Mouse (Mus musculus) lung, postnatal 10 days (tissue): ENCODE data around the gene Erp27.
"Not testable (repeated sequence)": the region's sequence is repeated elsewhere in the genome, so short reads cannot be mapped to it uniquely, and the experiment has no call there.

ENCODE experiments used
- DNase-seq: peaks from one replicate; pipeline ENCODE4 v3.0.0; 2021

The Erp27 gene

DNA sequence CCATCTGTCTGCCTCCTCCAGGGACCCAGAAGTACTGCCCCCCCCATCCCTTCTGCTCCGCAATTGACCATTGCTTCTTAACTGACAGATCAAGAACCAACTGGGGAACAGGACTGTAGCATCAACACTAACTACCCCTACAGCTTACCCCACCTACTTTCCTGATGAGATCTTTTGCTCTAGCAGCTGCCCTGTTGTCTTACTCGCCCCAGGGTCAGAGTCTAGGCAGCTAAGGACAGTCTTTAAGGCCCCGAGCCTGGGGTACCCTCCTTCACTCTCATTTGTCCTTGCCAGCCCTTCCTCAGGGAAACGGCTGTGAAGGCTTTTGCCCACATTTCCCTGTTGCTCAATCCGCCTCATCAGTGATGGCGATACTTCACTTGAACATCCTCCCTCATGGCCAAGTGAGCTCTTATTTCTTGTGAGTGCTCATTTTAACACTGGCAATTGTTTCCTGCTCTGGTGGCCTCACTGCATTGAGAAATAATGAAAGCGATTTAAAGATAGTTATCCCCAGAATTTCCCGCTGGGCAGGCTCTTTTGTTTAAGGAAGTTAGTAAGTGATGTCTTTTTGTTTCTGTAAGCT is 18.0 kb downstream of the Erp27 start:
- peak; percentile 24 for DNase-seq

DNA sequence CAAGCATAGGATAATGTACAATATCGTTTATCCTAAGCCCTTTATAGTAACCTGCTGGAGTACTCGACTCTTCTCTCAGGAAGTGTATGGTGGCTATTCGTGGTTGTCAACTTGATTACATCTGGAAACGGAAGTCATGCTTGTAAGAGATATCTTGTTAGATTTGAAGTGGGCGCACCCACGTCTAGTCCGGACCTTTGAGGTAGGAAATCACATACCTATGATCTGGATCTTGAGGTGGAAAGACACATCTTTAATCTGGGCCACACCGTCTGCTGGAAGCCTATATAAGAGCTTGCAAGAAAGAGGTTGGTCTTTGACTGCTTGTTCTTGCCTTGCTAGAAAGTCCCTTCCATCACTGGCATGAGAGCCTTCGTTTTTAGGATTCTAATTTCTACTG is 19.5 kb downstream of the Erp27 start:
- no peak for DNase-seq

DNA sequence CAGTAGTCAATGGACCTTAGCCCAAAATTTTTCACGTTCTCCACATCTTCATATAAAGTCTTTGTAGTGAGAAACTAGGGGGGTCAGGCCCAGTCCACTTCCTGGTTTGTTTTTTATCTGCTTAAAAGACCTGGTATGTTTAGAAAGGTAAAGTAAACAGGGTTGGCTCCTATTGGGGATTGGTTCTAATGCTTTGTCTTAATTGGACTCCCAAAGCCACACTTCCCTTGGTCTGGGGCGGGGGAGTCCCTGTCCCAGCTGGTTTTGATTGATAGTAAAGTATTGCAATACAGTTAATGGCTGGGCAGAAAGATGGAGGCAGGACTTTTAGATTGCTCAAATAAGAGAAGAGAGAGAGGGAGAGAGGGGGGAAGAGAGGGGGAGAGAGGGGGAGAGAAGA is 21.0 kb downstream of the Erp27 start:
- DNase-seq = no peak

DNA sequence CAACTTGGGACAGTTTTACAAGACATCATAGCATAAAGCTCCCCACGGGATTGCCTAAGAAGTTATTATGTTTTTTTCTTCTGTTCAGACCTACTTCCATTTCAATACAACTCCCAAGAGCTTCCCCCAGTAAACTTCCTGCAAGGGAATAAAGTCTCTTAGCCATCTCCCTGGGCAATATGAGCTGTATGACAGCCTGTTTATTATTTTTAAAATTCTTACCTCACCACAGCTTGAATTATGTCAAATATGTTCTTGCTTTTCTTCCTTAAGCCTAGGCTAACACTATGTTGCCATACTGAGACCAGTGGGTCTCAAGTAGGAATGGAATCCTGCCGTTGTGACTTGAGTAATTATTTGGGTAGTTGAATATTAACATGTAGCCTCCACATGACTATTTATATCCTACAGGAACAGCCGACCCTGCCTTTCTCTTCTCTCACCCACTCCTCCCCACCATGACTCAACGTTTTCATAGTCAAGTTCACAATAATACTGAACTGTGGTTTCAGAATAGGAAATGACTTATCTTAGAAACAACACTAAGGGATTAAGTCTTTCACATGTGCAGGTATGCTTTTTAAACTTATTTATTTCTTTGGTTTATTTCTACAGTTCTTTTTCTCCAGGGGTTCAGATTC is 21.5 kb downstream of the Erp27 start:
- DNase-seq = no peak

DNA sequence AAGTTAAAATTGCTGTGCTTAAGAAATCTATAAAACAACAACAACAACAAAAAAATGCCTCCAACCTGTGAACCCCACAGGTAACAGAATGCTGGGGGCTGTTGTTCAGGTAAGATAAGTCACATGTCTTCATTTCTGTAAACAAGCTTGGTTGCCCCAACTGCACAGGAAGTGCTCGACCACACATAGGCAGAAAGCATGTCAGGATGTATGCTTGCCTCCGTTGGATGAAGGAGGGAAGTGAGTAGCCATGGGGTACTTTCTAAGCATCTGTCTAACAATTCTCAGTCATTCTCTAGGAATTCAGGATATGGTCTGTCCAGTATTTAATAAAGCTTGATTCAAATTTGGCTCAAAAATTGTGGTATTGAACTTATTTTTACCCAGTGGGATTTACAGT is 23.0 kb downstream of the Erp27 start:
- no peak for DNase-seq

DNA sequence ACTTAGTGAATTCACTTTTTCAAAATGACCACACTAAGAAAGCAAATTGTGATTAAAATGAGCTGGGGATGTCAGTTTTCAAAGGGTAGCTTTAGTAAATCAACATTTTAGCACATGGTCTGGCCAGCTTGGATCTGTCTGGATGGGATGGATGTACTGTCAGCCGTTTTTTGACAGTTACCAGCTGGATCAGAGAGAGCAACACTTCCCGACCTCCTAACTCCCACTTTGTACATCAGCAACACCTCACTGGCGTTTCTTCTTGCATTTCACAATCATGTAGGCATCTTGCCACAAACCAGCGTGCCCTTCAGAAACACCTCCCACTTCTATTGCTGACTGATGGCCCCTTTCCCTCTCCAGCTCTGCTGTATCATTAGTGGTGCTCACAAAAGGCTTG is 23.8 kb downstream of the Erp27 start:
- DNase-seq = peak; percentile 88

DNA sequence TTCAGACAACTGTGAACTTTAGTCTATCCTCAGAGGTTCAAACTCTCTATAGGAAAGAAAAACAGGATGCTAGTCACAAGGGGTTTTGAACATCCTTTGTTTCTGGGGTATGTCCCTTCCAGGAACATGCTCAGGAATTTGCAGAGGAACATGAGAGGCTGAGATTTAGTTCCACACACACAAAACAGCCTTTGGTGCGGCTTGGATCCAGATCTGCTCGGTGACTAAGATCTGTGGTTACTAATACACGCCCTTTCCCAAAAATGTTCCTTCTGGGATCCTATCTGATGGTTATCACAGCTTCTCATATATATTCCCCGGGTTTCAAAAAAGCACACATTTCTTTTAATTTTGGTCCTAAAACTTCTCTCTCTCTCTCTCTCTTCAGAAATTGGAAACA is 24.2 kb downstream of the Erp27 start:
- no peak for DNase-seq

DNA sequence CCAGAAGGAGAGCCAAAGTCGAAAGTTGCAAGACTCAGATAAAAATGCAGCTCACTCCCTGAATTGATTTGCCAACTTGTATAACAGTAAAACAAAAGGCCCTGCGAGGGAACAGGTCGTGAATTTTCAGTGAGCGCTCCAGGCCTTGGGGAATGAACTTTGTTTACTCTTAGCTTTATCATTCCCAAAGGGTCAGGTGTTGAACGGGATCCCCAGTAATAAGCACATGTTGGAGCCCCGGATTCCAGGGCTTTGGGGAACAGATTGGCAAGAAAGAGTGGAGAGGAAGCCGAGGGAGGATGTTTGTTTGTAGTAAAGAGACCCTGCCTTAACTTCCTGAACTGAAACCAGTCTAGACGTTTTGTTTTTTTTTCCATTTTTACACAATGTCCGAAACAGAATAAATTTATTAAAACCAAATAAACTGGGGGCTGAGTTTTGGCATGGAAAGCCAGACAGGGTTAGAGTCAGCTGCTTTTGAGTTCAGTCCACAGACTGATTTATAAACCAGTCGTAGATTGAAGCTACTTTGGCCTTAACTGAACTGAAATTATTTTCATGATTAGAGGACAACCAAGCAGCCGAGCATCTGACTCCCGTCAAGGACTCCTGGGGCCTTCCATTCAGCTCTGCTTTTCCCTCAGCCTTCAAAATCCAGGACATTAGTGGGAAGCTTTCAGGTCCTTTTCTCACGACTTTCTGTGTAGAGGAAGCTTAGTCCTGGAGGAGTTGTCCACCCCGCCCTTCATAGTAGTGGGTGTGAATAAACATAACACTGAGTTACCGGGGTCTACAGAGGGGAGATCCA is 27.2 kb downstream of the Erp27 start:
- DNase-seq = peak; percentile 57

DNA sequence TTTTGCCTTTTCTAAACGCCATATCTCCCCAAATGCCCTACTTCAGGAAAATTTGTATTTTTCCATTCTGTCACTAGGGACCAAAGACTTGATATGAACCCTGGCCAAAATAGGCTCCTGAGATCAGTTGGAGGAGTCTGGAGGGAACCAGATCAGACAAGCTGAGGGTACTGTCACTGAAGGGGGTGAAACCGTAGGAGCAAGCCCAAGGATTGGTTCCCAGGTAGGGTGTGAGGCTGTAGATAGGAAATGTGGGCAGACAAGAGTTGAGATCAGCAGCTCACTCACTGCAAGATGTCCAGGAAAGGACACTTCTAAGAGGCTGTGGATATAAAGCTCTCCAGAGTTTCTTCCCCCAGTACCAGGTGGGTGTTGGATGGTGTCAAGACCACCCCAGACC is 30.0 kb downstream of the Erp27 start:
- DNase-seq = no peak

DNA sequence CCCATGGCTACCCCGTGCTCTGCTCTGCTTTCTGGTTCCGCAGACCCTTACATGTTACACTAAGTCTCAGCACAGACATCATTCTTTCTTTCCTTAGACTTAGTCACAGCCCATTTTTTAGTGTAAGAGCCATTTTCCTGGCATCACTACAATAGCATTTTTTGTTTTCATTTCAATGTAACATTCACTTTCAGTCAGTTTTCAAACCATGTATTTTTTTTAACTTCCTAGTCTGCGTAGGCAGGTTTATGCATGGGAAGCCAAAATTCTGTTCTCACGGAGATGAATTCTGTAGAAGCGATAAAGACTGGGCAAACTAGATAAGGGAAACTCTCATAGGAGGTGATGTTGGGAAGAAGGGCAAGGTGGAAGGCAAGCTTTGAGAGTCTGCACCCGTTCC is 32.4 kb downstream of the Erp27 start:
- no peak for DNase-seq

DNA sequence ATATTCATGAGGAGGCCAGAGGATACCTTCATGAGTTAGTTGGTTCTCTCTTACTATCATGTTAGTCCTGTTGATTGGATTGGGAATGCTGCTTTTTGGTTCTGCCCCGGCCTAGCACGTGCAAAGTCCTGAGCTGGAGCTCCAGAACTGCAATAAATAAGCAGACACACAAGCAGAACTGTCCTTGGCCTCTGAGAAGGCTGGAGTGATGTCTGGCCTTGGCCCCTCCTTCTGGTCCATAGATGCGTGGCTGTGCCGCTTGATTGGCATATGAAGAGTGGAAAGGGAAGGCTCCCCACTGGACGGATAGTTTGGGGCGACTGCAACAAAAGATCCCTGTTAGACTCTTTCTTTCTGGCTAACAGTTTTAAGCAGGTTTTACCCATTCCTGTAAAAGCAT is 32.9 kb downstream of the Erp27 start:
- DNase-seq = no peak

DNA sequence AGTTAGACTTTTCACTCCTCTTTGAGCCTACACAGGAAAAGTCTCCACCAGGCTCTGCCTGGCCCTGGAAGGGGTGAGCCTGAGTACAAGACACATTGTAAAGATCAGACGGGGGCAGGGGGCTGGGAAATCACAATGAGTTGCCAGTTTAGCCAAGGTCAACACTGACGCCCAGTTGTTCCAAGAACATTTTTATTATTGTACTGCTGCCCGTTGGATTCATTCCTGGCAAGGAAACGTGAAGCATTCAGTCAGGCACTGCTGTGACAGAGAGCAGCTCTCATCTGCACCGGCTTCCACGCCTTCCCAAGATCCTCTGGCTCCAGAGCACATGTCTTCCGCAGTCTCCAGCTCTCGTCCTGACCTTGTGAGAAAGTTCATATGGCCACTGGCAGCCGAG is 34.1 kb downstream of the Erp27 start:
- peak; percentile 90 for DNase-seq

DNA sequence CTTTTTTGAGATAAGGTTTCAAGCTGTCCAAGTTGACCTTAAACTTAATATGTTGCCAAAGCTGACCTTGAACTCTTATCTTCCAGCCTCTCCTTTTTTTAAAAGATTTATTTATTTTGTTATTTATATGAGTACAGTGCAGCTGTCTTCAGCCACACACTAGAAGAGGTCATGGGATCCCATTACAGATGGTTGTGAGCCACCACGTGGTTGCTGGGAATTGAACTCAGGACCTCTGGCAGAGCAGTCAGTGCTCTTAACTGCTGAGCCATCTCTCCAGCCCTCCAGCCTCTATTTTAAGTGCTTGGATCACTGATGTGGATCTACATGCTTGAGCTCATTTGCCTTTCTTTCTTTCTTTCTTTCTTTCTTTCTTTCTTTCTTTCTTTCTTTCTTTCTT is 37.2 kb downstream of the Erp27 start:
- not testable (repeated sequence) for DNase-seq

DNA sequence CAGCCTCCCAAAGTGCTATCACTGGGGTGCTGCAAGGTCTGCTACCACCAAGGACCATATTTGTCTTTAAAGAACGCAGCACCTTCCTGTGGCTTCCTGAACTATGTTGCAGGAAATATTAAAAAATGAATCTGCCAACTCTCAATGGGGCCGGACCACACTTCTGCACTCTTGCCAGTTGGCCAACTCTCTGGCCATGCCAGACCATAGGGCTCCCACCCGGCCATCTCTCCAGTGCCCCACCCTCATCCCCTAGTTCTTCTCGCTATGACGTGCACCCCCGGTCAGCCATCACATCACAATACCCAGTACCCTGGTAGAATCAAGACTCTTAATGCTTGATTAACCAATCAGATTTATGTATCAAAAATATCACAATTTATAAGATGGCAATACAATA is 38.0 kb downstream of the Erp27 start:
- DNase-seq = no peak

DNA sequence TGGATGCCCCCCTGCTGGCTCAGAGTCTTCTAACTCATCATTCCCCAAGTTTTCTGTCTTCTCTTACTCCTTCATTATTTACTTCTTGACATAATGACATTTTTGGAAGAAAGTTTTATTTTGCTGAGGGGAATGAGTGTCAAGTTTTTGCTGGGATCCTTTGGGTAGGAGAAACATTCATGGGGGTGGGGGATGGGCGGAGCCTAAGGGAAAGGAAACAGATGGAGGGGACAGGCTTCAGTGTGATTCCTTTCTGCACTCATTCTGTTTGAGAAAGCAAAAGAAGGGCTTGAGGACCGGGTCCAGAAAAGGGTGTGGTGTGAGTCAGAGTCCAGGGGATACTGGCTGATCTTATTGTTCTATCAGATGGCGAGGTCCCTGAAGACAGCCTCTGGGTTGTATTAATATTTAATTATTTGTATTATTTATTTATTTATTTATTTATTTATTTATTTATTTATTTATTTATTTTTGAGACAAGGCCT is 38.5 kb downstream of the Erp27 start:
- peak; percentile 48 for DNase-seq

DNA sequence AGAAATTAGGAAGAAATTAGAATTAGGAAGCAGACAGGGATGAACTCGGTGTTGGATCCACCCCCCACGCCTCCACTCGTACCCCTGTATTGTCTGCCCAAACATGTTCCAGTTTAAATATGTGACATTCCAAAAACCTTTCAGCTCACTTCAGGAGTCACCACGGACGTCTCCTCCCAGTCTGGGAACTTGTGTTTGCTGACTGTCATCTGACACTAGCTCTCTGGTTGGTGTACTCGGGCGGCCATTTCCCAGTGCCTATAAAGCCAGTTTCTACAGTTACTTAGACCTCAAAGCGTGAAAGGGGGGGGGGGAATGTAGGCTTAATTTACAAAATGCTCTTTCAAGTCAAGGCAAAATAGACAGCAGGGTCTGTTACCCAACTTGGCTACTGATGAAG is 40.3 kb downstream of the Erp27 start:
- no peak for DNase-seq

DNA sequence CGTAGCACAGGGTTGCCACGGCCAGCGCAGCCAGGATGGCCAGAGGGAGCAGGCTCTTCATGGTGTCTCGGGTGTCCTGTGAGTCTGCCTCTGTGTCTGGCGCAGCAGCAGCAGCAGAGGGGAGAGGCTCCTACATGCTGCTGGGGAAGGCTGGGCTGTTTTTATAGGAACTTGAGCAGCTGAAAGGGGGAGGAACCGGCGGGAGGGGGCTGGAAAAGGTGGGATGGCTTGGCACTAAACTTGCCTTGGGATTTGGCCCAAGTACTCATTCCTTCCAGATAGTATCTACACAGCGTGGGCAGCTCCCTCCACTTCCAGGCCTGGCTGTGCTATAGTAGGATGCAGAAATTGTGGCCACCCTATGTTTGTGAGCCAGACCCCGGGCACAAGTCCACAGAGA is 46.3 kb downstream of the Erp27 start, which contains the start of gene Mgp:
Mgp (minus strand) TSS at position 154 of the 400 bp plus-strand sequence.
- peak; percentile 66 for DNase-seq

DNA sequence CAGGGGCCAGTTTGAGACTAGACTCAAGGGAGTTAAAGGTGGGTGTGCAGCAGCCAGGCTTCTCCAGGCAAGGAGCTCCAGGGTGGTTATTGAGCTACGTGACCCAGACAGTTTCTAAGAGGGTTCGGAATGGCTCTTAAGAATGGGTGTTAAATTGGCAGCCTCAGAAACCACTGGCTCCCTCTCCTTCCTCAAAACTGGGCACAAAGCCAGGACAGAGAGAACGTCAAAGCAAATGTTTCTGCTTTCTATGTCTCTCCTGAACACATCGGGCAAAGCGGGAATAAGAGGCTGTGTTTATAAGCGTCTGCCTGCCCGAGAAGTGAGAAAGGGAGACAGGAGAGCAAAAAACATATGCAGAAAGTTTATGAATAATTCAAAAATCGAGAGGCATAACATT is 47.4 kb downstream of the Erp27 start:
- DNase-seq = peak; percentile 61

DNA sequence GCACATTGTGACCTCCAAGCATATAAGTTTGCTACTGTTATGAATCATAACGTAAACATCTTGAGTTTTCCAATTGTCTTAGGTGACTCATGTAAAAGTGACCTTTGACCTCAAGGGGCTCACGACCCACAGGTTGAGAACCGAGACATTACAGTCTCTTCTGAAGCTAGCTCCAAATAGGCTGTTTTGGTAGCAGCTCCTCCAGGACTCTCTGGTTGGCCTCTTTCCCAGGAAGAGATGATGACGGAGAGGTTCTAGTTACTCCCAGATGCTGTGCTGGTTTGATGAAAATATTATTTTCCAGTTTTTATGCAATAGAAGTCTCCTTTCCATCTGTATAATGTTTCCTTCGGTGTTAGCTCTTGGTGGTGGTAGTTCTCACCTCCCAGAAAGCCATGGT is 53.1 kb downstream of the Erp27 start:
- no peak for DNase-seq

DNA sequence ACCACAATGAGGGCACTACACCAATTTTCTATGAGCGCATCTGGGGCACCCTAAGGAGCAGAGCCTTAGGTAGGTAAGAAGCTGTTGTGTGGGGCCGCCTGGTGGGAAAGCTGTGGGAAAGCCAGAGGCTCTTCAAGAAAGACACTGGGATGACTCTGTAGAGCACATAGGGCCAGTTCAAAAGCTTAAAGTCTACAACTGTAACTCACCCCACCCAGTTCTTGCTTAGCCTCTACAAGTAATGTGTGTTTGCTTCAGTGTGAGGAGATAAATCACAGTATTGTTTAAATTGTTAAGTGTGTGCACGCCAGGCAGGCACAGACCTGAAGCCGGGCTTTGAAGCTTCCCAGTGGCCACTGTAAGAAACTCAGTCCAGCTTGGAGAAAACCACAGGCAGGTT is 55.8 kb downstream of the Erp27 start:
- no peak for DNase-seq

DNA sequence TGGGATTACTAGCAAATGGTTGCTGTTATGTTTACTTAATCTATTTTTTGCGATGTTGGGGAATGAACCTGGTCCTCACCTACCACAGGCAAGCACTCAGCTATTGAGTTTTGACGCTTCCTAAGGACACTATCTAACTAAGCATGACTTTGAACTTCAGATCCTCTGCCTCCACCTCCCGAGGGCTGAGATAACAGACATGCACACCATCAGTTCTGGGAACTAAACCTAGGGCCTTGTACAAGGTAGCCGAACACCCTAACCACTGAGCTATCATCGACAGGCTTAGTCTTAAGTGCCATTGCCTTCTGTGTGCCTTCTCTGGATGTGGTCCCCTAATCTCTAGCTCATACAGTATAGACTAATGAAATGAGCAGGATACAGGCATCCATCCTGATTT is 56.6 kb downstream of the Erp27 start:
- DNase-seq = no peak

DNA sequence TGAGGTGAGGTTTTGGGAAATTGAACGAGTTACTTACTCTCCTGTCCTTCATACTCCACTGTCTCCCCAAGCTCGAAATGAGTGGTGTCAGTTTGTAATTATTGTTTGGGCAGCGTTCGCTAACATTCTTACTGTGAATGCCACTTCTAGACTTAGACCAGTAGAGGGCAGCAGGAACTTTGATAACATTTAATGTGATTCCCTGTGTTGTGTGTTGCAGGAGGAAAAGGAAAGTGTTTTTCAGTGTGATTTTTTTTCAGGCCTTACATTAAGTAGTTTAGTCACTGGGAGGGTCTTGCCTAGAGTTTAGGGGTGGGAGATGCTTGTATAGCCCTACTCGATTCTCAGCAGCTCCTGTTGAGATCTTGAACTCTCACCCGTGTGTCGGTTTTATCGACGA is 61.0 kb downstream of the Erp27 start:
- peak; percentile 64 for DNase-seq

DNA sequence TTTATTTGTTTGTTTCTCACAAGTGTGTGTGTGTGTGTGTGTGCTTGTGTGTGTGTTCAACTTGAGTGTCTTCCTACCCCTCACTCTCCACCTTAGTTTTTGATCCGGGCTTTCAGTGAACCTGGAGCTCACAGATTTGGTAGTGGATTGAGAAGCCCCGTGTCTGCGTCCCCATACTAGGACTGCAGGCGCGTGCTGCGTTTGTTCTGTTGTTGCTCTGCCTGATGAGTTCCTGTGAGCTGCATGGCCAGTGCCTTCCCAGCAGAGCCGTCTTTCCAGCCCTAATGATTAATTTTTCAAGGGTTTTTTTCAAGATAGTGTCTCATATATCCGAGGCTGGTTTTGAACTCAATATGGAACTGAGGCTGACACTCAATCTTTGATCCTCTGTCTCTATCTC is 63.6 kb downstream of the Erp27 start:
- DNase-seq = no peak

DNA sequence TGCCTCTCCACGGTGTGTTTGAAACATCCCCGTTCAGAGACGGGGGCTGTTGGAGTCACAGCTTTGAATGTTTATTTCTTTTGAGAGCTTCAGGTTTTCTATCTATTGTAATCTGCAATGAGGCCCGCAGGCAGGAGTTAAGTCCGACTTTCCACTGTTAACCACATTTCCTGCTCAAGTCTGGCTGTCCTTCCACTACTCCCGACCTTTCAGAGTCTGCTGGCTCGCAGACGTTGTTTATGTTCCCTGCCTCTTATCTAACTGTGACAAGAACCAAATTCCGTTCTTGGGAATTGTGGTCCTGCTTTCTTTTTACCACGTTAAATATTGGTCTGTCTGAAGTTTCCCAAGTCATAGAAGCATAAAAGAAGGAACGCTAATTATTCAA is 64.1 kb downstream of the Erp27 start:
- DNase-seq = peak; percentile 65
